Mouse (Mus musculus): ENCODE data around the gene Irf9. TPM values are rescaled to one million over a fixed set of nuclear protein-coding genes. Genes with fewer than 3 reads are reported as not detected.

Irf9 gene
- polyA plus RNA-seq (2015; fragmentation: Nextera tagmentation; extraction: Ambion mirVana), result 10.4 and 10.5 TPM in 2 replicates

DNA sequence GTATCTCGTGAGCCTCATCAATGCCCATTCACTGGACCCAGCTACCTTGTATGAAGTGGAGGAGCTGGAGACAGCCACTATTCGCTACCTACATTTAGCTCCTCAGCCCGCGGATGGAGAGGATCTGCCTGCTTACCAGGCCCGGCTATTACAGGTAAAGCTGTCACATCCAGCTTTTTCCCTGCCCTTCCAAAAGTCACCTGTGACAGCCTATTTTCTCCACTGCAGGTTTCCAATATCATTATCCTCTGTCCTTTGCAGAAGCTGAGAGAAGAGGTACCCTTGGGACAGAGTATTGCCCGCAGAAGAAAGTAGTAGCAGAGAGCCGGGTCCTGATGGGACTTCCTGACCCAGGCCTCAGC lies at the start of gene Irf9:
Gene Irf9, plus strand, starts transcription at position 301 of the 362 bp plus-strand sequence.
- 93% methylated on average over 7 of the region's 7 CpGs for WGBS
- H3K27me3 ChIP-seq (ENCODE audit: control insufficient read depth, insufficient read depth, low read depth, low read length), result no peaks in the 10 kb centered on the region
- H3K36me3 ChIP-seq (ENCODE audit: control insufficient read depth, insufficient read depth, low read length), result peaks cover 51% of the 10 kb centered on the region
- H3K9me3 ChIP-seq (replicated peaks; ENCODE audit: control insufficient read depth, low read length, poor library complexity, severe bottlenecking), result no peaks in the 10 kb centered on the region
- peak within 1 kb of the TSS; percentile 28 for H3K4me3 ChIP-seq (ENCODE audit: low read depth, low read length)
- H3K9ac ChIP-seq (ENCODE audit: low read depth, low read length), result peak within 1 kb of the TSS; percentile 41; the same call in 1 of the 2 replicates
- ATAC-seq, result no peak; the same call in 1 of the 2 replicates
- H3K4me1 ChIP-seq (ENCODE audit: control insufficient read depth, insufficient read depth, low read length), result peaks cover 7% of the 10 kb centered on the region; the same call in 1 of the 2 replicates
- H3K4me2 ChIP-seq (ENCODE audit: low read length), result peak within 1 kb of the TSS; percentile 50
- peak within 1 kb of the TSS; percentile 28; the same call in 1 of the 2 replicates for H3K27ac ChIP-seq (ENCODE audit: low read length)

DNA sequence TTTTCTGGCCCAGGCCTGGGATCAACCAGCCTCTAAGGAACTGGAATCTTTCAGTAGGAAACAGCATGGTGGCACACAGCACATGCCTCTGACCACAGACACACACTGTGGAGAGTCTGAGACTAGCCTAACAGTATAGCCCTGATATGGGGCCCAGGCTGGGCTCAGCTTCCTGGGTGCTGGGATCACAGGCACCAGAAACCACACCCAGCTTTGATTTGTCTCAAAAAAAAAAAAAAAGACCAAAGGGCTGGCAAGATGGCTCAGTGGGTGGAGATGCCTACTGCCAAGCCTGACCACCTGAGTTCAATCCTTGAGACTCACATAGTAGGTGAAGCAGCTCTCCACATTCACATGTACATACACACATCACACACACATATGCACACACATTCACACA lies 48.7 kb upstream of the Irf9 start:
- H3K9me3 ChIP-seq (replicated peaks; ENCODE audit: control insufficient read depth, low read length, poor library complexity, severe bottlenecking), result no peaks in the 10 kb centered on the region
- H3K27me3 ChIP-seq (ENCODE audit: control insufficient read depth, insufficient read depth, low read depth, low read length), result no peaks in the 10 kb centered on the region
- H3K36me3 ChIP-seq (ENCODE audit: control insufficient read depth, insufficient read depth, low read length), result no peaks in the 10 kb centered on the region
- peaks cover 5% of the 10 kb centered on the region; the same call in 1 of the 2 replicates for H3K4me1 ChIP-seq (ENCODE audit: control insufficient read depth, insufficient read depth, low read length)
- H3K27ac ChIP-seq (ENCODE audit: low read length), result no peak overlapping the region
- H3K9ac ChIP-seq (ENCODE audit: low read depth, low read length), result no peak overlapping the region
- H3K4me2 ChIP-seq (ENCODE audit: low read length), result no peak overlapping the region
- ATAC-seq, result no peak
- no peak overlapping the region for H3K4me3 ChIP-seq (ENCODE audit: low read depth, low read length)

DNA sequence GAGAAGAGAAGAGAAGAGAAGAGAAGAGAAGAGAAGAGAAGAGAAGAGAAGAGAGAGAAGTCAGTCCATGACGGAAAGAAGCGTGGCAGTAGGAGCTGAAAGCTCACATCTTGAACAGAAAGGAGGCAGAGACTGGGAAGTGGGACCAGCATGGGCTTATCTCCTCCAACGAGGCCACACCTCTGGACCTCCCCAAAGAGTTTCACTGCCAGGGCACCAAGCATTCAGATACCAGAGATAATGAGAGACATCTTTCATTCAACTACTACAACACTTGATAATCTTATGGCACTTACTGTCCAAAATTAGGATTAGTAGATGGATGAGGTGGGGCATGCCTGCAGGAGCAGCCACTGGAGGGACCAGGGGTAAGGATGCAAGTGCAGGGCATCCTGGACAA lies 47.6 kb upstream of the Irf9 start:
- H3K27me3 ChIP-seq (ENCODE audit: control insufficient read depth, insufficient read depth, low read depth, low read length), result no peaks in the 10 kb centered on the region
- no peaks in the 10 kb centered on the region for H3K36me3 ChIP-seq (ENCODE audit: control insufficient read depth, insufficient read depth, low read length)
- H3K27ac ChIP-seq (ENCODE audit: low read length), result no peak overlapping the region
- ATAC-seq, result no peak
- no peak overlapping the region for H3K4me3 ChIP-seq (ENCODE audit: low read depth, low read length)
- no peak overlapping the region for H3K4me2 ChIP-seq (ENCODE audit: low read length)
- no peaks in the 10 kb centered on the region for H3K9me3 ChIP-seq (replicated peaks; ENCODE audit: control insufficient read depth, low read length, poor library complexity, severe bottlenecking)
- peaks cover 5% of the 10 kb centered on the region; the same call in 1 of the 2 replicates for H3K4me1 ChIP-seq (ENCODE audit: control insufficient read depth, insufficient read depth, low read length)
- WGBS, result 87% methylated on average over 3 of the region's 3 CpGs
- no peak overlapping the region for H3K9ac ChIP-seq (ENCODE audit: low read depth, low read length)

DNA sequence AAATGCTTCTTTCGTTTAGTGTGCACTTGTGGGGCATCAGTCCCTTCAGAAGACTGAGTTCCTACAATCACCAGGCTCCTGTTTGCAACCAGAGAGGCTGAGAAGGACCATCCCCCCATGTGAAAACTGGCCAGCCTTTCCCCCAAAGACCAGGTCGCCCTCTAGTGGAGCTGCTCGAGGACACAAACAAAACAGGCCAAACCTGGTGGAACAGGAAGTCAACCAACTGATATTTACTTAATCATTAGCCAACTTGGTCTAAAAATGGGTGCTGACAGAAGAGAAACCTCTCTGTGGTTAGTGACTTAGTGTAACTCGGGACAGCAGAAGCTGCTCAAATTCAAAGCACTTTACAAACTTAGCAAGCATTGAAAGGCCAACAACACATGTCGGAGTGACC lies 46.4 kb upstream of the Irf9 start:
- WGBS, result 30% methylated on average over 5 of the region's 5 CpGs
- ATAC-seq, result no peak

DNA sequence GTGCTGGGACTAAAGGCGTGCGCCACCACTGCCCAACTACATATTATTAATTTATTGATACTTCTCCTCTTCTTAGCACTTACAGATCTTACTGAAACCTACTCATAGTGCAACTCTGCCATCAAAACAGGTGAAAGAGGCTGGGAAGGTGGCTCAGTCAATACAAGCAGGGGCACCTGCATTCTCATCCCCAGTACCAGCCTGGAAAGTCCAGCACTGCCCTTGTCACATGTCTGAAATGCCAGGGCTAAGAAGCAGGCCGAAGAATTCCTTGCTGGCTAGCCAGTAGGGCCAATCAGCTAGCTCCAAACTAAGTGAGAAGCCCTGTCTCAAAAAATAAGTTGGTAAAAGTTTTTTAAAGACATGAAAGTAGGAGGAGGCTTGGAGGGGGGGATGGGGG lies 45.8 kb upstream of the Irf9 start:
- Histone ChIP-seq H3K4me3 (ENCODE audit: low read depth, low read length) (no peak overlapping the region), H3K4me2 (ENCODE audit: low read length) (no peak overlapping the region), H3K36me3 (ENCODE audit: control insufficient read depth, insufficient read depth, low read length) (no peaks in the 10 kb centered on the region), H3K9me3 (replicated peaks; ENCODE audit: control insufficient read depth, low read length, poor library complexity, severe bottlenecking) (no peaks in the 10 kb centered on the region), H3K27ac (ENCODE audit: low read length) (no peak overlapping the region), H3K9ac (ENCODE audit: low read depth, low read length) (no peak overlapping the region), H3K4me1 (ENCODE audit: control insufficient read depth, insufficient read depth, low read length) (peaks cover 20% of the 10 kb centered on the region), H3K27me3 (ENCODE audit: control insufficient read depth, insufficient read depth, low read depth, low read length) (no peaks in the 10 kb centered on the region)
- 90% methylated on average over 3 of the region's 3 CpGs for WGBS
- ATAC-seq, result no peak

More for the DNA sequence above, 46.4 kb upstream of the Irf9 start:
- Histone ChIP-seq H3K9ac (ENCODE audit: low read depth, low read length) (no peak overlapping the region), H3K4me3 (ENCODE audit: low read depth, low read length) (no peak overlapping the region), H3K27me3 (ENCODE audit: control insufficient read depth, insufficient read depth, low read depth, low read length) (no peaks in the 10 kb centered on the region), H3K36me3 (ENCODE audit: control insufficient read depth, insufficient read depth, low read length) (no peaks in the 10 kb centered on the region), H3K27ac (ENCODE audit: low read length) (no peak overlapping the region), H3K9me3 (replicated peaks; ENCODE audit: control insufficient read depth, low read length, poor library complexity, severe bottlenecking) (no peaks in the 10 kb centered on the region), H3K4me2 (ENCODE audit: low read length) (no peak overlapping the region), H3K4me1 (ENCODE audit: control insufficient read depth, insufficient read depth, low read length) (peaks cover 15% of the 10 kb centered on the region)

DNA sequence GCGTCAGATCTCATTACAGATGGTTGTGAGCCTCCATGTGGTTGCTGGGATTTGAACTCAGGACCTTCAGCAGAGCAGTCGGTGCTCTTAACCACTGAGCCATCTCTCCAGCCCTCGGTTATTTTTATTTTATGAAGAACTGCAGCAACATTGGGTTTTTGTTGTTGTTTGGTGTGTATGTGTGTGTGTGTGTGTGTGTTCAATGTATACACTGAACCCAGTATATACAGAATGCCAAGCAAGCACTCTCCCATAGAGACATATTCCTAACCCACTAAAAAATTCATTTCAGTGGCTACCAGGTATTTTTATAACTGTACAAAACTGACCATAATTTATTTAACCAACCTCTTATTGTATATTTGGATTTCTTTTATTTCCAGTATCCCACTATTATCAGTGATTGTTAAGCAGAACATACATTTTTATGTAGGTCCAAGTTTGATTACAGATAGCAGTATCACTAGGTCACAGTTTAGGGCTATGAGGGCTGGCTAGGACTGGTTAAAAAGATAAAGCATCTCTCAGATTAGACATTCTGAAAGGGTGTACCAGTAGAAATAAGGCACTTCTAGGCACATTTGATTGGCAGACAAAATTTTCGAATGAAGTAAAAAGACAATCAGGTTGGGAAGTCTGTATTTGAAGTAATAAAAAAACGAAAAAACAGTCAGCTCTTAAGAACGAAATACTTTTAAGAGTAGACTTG lies 44.5 kb upstream of the Irf9 start:
- Histone ChIP-seq H3K9me3 (replicated peaks; ENCODE audit: control insufficient read depth, low read length, poor library complexity, severe bottlenecking) (no peaks in the 10 kb centered on the region), H3K4me3 (ENCODE audit: low read depth, low read length) (peak overlapping the region; percentile 62), H3K36me3 (ENCODE audit: control insufficient read depth, insufficient read depth, low read length) (no peaks in the 10 kb centered on the region), H3K27me3 (ENCODE audit: control insufficient read depth, insufficient read depth, low read depth, low read length) (no peaks in the 10 kb centered on the region), H3K9ac (ENCODE audit: low read depth, low read length) (no peak overlapping the region), H3K4me1 (ENCODE audit: control insufficient read depth, insufficient read depth, low read length) (peaks cover 20% of the 10 kb centered on the region), H3K27ac (ENCODE audit: low read length) (no peak overlapping the region), H3K4me2 (ENCODE audit: low read length) (peak overlapping the region; percentile 68)
- 56% methylated on average over 6 of the region's 6 CpGs for WGBS
- ATAC-seq, result no peak

DNA sequence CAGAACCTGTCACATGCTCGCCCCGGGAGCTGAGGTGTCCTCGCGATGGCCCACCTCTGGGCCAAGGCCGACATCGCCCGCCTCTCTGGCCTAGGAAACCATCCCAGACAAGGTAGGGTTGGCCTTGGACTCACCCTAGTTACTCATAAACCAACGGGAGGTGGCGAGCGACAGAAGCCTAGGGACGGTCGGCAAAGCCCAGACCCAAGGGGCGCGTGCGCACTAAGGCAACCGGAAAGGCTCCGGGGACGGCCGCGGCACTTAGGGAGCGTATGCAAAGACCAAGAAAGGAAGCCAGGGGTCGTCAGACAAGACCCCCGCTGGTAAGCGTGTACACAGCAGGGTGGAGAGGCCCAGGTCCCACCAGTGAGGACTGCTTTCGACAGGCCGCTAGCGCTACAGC lies 43.6 kb upstream of the Irf9 start, which contains the start of gene Dcaf11:
Gene Dcaf11, plus strand, starts transcription at position 208 of the 403 bp plus-strand sequence.
- Histone ChIP-seq H3K9me3 (replicated peaks; ENCODE audit: control insufficient read depth, low read length, poor library complexity, severe bottlenecking) (no peaks in the 10 kb centered on the region), H3K4me1 (ENCODE audit: control insufficient read depth, insufficient read depth, low read length) (peaks cover 20% of the 10 kb centered on the region), H3K27me3 (ENCODE audit: control insufficient read depth, insufficient read depth, low read depth, low read length) (no peaks in the 10 kb centered on the region), H3K27ac (ENCODE audit: low read length) (peak within 1 kb of the TSS; percentile 99), H3K9ac (ENCODE audit: low read depth, low read length) (peak within 1 kb of the TSS; percentile 90), H3K4me3 (ENCODE audit: low read depth, low read length) (peak within 1 kb of the TSS; percentile 62), H3K4me2 (ENCODE audit: low read length) (peak within 1 kb of the TSS; percentile 68), H3K36me3 (ENCODE audit: control insufficient read depth, insufficient read depth, low read length) (peaks cover 8% of the 10 kb centered on the region)
- under 1% methylated on average over 27 of the region's 27 CpGs for WGBS
- ATAC-seq, result peak; percentile 83

DNA sequence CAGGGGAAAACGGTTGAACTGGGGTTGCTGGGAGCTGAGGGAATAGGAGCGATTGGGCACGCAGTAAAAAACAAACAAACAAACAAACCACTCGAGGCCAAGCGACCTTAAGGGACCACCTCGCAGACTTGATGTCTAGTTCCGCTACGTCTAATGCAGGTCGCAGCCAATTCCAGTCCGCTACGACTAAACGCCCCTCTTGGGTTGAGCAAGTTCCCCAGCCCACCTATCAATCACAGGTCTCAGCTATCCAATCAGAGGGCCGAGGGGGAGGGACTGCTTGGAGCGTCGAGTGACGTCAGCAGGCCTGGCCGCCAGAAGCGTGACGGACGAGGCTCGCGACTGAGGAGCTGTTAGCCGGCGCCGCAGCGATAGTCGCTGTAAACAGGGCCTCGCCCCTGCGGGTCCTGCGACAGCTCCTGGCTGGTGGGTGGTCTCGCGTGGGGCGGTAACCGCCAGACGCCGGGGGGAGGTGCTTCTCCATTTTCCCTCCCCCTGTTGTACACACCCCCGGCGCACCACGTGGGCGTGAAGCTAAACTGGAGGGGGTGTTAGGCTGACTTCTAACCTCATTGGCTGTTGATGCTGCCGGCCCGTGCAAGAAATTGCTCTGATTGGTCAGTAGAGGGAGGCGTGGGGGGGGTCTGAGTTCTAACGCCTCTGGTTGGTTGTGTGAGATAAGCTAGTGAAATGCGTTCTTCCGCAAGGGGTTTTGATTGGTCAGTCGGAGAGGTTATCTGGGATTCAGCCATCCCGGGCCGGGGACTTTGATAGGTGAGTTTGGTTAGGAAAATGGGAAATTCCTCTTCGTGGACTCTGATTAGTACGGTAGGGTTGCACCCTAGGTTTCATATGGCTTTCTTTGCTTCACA lies 42.9 kb upstream of the Irf9 start, which contains the start of gene A730061H03Rik:
Gene A730061H03Rik, minus strand, starts transcription at position 205 of the 872 bp plus-strand sequence.
- H3K4me2 ChIP-seq (ENCODE audit: low read length), result peak within 1 kb of the TSS; percentile 68
- WGBS, result under 1% methylated on average over 51 of the region's 51 CpGs
- H3K4me1 ChIP-seq (ENCODE audit: control insufficient read depth, insufficient read depth, low read length), result peaks cover 20% of the 10 kb centered on the region
- peak within 1 kb of the TSS; percentile 62 for H3K4me3 ChIP-seq (ENCODE audit: low read depth, low read length)
- ATAC-seq, result peak; percentile 98
- H3K27me3 ChIP-seq (ENCODE audit: control insufficient read depth, insufficient read depth, low read depth, low read length), result no peaks in the 10 kb centered on the region
- peaks cover 13% of the 10 kb centered on the region for H3K36me3 ChIP-seq (ENCODE audit: control insufficient read depth, insufficient read depth, low read length)
- peak within 1 kb of the TSS; percentile 90 for H3K9ac ChIP-seq (ENCODE audit: low read depth, low read length)
- H3K27ac ChIP-seq (ENCODE audit: low read length), result peak within 1 kb of the TSS; percentile 99
- H3K9me3 ChIP-seq (replicated peaks; ENCODE audit: control insufficient read depth, low read length, poor library complexity, severe bottlenecking), result no peaks in the 10 kb centered on the region

All from midbrain, embryonic 16.5 days (tissue).